Mouse (Mus musculus): ENCODE data around the gene Ovch2.
"Not testable (repeated sequence)": the region's sequence is repeated elsewhere in the genome, so short reads cannot be mapped to it uniquely, and the experiment has no call there.

GRCm38 (mm10) chr7:107825441-107825840 lies 24.4 kb upstream of the Ovch2 start, which contains the start of gene Olfr469:
- not testable (repeated sequence) for TF ChIP-seq CTCF (IDR thresholded peaks at IDR 0.05; ENCODE audit: low read depth, low read length); POLR2A (IDR thresholded peaks at IDR 0.05; ENCODE audit: extremely low read depth, insufficient read depth, low read length)
